Mouse (Mus musculus) forebrain, embryonic 16.5 days (tissue): ENCODE results near the gene Trnau1ap. TPM values are rescaled to one million over a fixed set of nuclear protein-coding genes. Genes with fewer than 3 reads are reported as not detected.
A peak's percentile ranks its signal among the peaks of the same experiment; 100 is the strongest.
"Not testable (repeated sequence)": the region's sequence is repeated elsewhere in the genome, so short reads cannot be mapped to it uniquely, and the experiment has no call there.

ENCODE experiments used
- ATAC-seq: fragments of 200-750 bp; cut with Nextera tagmentation; 2 replicates; pipeline ENCODE4 v1.8.0; 2017; ENCODE audit warnings: mild to moderate bottlenecking, moderate library complexity
- H3K27ac ChIP-seq: fragments of 300-500 bp; sonication (generic); 2 replicates; pipeline ENCODE4 v1.5.1; 2014; ENCODE audit warnings: low read length, control low read depth
- H3K27me3 ChIP-seq: fragments of 300-500 bp; sonication (generic); replicated peaks from 2 replicates; pipeline ENCODE4 v1.6.1; 2014; ENCODE audit warnings: low read length; ENCODE audit not compliant: control insufficient read depth, insufficient read depth
- H3K36me3 ChIP-seq: fragments of 300-500 bp; sonication (generic); 2 replicates; pipeline ENCODE4 v1.6.1; 2014; ENCODE audit not compliant: control insufficient read depth, insufficient read depth
- H3K4me1 ChIP-seq: fragments of 300-500 bp; sonication (generic); replicated peaks from 2 replicates; pipeline ENCODE4 v1.6.1; 2014; ENCODE audit warnings: low read length; ENCODE audit not compliant: control insufficient read depth, insufficient read depth
- H3K4me2 ChIP-seq: fragments of 300-500 bp; sonication (generic); 2 replicates; pipeline ENCODE4 v1.6.1; 2014; ENCODE audit warnings: mild to moderate bottlenecking, low read length, control low read depth
- H3K4me3 ChIP-seq: fragments of 300-500 bp; sonication (generic); replicated peaks from 2 replicates; pipeline ENCODE4 v1.5.1; 2014; ENCODE audit warnings: mild to moderate bottlenecking, low read length, control low read depth
- H3K9ac ChIP-seq: fragments of 300-500 bp; sonication (generic); replicated peaks from 2 replicates; pipeline ENCODE4 v1.6.1; 2014; ENCODE audit warnings: low read depth, low read length, control low read depth
- H3K9me3 ChIP-seq: fragments of 300-500 bp; sonication (generic); 2 replicates; pipeline ENCODE4 v1.6.1; 2016; ENCODE audit warnings: low read length; ENCODE audit not compliant: control insufficient read depth
- WGBS: fragments of 180-500 bp; shearing (Covaris S2); extraction: QIAGEN DNeasy Blood & Tissue Kit; methylation state at CpG from one replicate; pipeline ENCODE4 v1.1.7; 2014; 5-methylcytosine and 5-hydroxymethylcytosine counted together
- polyA plus RNA-seq: library from polyadenylated mRNA; unstranded; fragments of >200 nt; fragmentation: Nextera tagmentation; extraction: Ambion mirVana; gene quantifications from 2 replicates; pipeline ENCODE4 v1.2.1, GENCODE M21; 2015

The Trnau1ap gene
- polyA plus RNA-seq, 1 experiment from 2014 or later = 86.4 TPM

- WGBS = 86% methylated on average over 12 of the region's 12 CpGs
- no peak overlapping the region for H3K4me2 ChIP-seq
- no peak overlapping the region for H3K27ac ChIP-seq
- no peaks in the 10 kb centered on the region for H3K9me3 ChIP-seq
- H3K36me3 ChIP-seq = peaks cover 8% of the 10 kb centered on the region
- H3K4me1 ChIP-seq = no peaks in the 10 kb centered on the region
- H3K4me3 ChIP-seq = no peak overlapping the region
- ATAC-seq = no peak
- H3K9ac ChIP-seq = no peak overlapping the region
- H3K27me3 ChIP-seq = no peaks in the 10 kb centered on the region
These were observed 37.6 kb downstream of the Trnau1ap start for GRCm38 (mm10) chr4:132291624-132292335.

DNA sequence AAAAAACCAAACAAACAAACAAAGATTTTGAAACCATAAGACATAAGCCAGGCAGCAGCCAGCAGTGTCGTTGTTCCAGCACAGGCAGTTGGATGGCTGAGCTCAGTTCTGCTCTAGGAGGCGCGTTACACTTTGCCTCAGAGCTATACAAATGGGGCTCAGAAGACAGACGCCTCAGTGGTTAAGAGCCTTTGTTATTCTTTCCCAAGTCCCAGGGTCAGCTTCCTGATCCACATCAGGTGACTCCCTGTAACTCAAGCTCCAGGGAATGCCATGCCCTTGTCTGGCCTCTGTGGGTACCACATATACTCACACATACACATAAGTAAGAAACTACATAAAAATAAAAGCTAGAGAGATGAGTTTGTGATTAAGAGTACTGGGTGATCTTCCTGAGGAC is 38.3 kb downstream of the Trnau1ap start:
- Histone ChIP-seq H3K27me3 (no peaks in the 10 kb centered on the region), H3K9me3 (no peaks in the 10 kb centered on the region), H3K27ac (no peak overlapping the region), H3K9ac (no peak overlapping the region), H3K4me2 (no peak overlapping the region), H3K36me3 (peaks cover 8% of the 10 kb centered on the region), H3K4me1 (no peaks in the 10 kb centered on the region), H3K4me3 (no peak overlapping the region)
- 98% methylated on average over 4 of the region's 4 CpGs for WGBS
- ATAC-seq = no peak

DNA sequence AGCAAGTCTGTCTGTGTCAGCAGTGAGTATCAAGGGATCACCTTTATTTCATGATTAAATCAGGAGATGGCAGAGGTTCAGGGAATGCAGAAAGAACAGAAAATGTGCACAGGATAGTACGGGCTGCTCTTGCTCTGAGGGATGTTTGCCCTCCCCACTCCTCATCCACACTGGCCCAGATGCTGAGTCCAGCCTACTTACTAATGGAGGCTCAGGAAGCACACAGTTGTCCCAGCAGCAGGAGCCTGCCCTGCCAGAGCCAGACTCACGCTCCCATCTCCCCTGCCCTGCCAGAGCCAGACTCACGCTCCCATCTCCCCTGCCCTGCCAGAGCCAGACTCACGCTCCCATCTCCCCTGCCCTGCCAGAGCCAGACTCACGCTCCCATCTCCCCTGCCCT is 40.5 kb downstream of the Trnau1ap start:
- not testable (repeated sequence) for H3K27ac ChIP-seq, H3K4me2 ChIP-seq, H3K9me3 ChIP-seq, H3K4me1 ChIP-seq, H3K4me3 ChIP-seq, H3K27me3 ChIP-seq, ATAC-seq, H3K9ac ChIP-seq
- peaks cover 16% of the 10 kb centered on the region for H3K36me3 ChIP-seq
- WGBS = 72% methylated on average over 2 of the region's 5 CpGs

DNA sequence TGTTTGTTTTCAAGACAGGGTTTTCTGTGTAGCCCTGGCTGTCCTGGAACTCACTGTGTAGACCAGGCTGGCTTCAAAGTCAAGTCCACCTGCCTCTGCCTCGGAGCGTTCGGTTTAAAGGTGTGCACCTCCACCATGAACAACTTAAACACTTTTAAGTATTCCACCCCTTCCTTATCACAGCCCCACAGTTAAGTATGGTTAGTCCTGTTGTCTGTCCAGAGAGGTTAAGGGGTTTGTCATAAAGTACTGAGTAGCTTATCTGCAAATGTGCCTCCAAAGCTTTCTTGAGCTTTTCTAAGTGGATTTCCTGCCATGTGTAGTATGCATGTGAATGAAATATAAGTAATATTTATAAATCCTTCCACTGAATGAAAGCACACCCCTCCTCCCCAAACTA is 53.4 kb downstream of the Trnau1ap start:
- Histone ChIP-seq H3K4me2 (no peak overlapping the region), H3K36me3 (no peaks in the 10 kb centered on the region), H3K4me1 (peaks cover 20% of the 10 kb centered on the region), H3K27ac (no peak overlapping the region), H3K27me3 (no peaks in the 10 kb centered on the region), H3K4me3 (no peak overlapping the region), H3K9ac (no peak overlapping the region), H3K9me3 (no peaks in the 10 kb centered on the region)
- no peak for ATAC-seq
- WGBS = 91% methylated on average over 3 of the region's 3 CpGs

- Histone ChIP-seq H3K4me3 (peak within 1 kb of the TSS; percentile 95), H3K27ac (peak within 1 kb of the TSS; percentile 95), H3K27me3 (no peaks in the 10 kb centered on the region), H3K4me1 (peaks cover 25% of the 10 kb centered on the region), H3K9ac (peak within 1 kb of the TSS; percentile 90), H3K9me3 (no peaks in the 10 kb centered on the region), H3K4me2 (peak within 1 kb of the TSS; percentile 99), H3K36me3 (no peaks in the 10 kb centered on the region)
- WGBS = under 1% methylated on average over 48 of the region's 48 CpGs
- peak; percentile 92 for ATAC-seq
These were observed 55.0 kb downstream of the Trnau1ap start, which contains the start of gene Taf12 for GRCm38 (mm10) chr4:132274156-132274862. TSS of gene Taf12 (plus strand) at chr4:132274375.

- ATAC-seq = no peak
- WGBS = 55% methylated on average over 2 of the region's 2 CpGs
- Histone ChIP-seq H3K4me3 (peak overlapping the region; percentile 95; the same call in 1 of the 2 replicates), H3K4me2 (peak overlapping the region; percentile 80), H3K36me3 (no peaks in the 10 kb centered on the region), H3K27ac (no peak overlapping the region), H3K4me1 (peaks cover 25% of the 10 kb centered on the region), H3K27me3 (no peaks in the 10 kb centered on the region), H3K9me3 (no peaks in the 10 kb centered on the region), H3K9ac (peak overlapping the region; percentile 90)
These were observed 56.2 kb downstream of the Trnau1ap start for GRCm38 (mm10) chr4:132273166-132273565.

GRCm38 (mm10) chr4:132269740-132270560 is 59.4 kb downstream of the Trnau1ap start:
- WGBS = under 1% methylated on average over 35 of the region's 35 CpGs
- Histone ChIP-seq H3K27ac (peak overlapping the region; percentile 92), H3K27me3 (no peaks in the 10 kb centered on the region)

DNA sequence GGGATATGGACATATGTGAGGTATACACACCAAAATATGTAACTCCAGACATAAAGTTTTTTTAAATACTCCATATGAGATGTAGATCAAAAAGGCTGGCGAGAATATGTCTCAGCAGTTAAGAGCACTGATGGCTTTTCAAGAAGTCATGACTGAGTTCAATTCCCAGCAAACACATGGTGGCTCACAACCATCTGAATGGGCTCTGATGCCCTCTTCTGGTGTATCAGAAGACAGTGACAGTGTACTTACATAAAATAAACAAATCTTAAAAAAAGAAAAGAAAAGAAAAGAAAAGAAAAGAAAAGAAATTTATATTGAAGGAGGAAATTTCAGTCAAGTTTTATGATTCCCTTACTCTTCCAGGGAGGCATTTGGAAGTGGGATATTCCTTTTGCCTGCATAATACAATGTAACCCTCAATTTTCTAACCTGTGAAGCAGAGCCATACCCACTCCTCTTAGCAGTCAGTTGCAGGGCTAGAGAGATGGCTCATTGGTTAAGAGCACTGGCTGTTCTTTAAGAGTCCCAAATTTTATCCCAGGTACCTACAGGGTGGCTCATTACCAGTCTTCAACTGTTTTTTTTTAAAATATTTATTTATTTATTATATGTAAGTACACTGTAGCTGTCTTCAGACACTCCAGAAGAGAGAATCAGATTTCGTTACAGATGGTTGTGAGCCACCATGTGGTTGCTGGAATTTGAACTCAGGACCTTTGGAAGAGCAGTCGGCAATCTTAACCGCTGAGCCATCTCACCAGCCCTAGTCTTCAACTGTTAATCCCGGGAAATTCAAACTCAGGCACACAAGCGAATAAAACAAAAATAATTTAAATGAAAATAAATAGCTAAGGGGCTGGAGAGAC is 60.2 kb downstream of the Trnau1ap start:
- no peak overlapping the region for H3K4me3 ChIP-seq
- H3K27me3 ChIP-seq = no peaks in the 10 kb centered on the region
- 12% methylated on average over 6 of the region's 6 CpGs for WGBS
- H3K4me2 ChIP-seq = peak overlapping the region; percentile 64; the same call in 1 of the 2 replicates
- H3K9me3 ChIP-seq = no peaks in the 10 kb centered on the region
- H3K9ac ChIP-seq = no peak overlapping the region
- no peak for ATAC-seq
- no peaks in the 10 kb centered on the region for H3K36me3 ChIP-seq
- H3K4me1 ChIP-seq = peaks cover 14% of the 10 kb centered on the region
- H3K27ac ChIP-seq = peak overlapping the region; percentile 92

More at GRCm38 (mm10) chr4:132269740-132270560, 59.4 kb downstream of the Trnau1ap start:
- Histone ChIP-seq H3K4me2 (peak overlapping the region; percentile 64), H3K9me3 (no peaks in the 10 kb centered on the region), H3K36me3 (no peaks in the 10 kb centered on the region), H3K4me1 (peaks cover 16% of the 10 kb centered on the region), H3K4me3 (peak overlapping the region; percentile 37), H3K9ac (peak overlapping the region; percentile 58)
- peak; percentile 68 for ATAC-seq
